Mouse (Mus musculus) ES-E14 (cell line): ENCODE results near the gene Hs6st3. TPM values are rescaled to one million over a fixed set of nuclear protein-coding genes. Genes with fewer than 3 reads are reported as not detected.

ENCODE experiments used
- DNase-seq: peaks from one replicate; pipeline ENCODE4 v3.0.0-alpha.2; 2013; ENCODE audit warnings: low read depth, low spot score
- H3K27ac ChIP-seq: 2 replicates; pipeline ENCODE4 v1.5.1; 2012; ENCODE audit warnings: low read depth, mild to moderate bottlenecking, low read length, moderate library complexity, mixed read lengths; ENCODE audit not compliant: poor library complexity, insufficient read depth, severe bottlenecking
- H3K36me3 ChIP-seq: 2 replicates; pipeline ENCODE4 v1.6.1; 2012; ENCODE audit warnings: mild to moderate bottlenecking, low read length, moderate library complexity, mixed read lengths; ENCODE audit not compliant: control insufficient read depth, poor library complexity, insufficient read depth, severe bottlenecking
- H3K4me1 ChIP-seq, 2 experiments: fragments of 150-350 bp in 1 of 2; sonication (generic) in 1 of 2; 2 replicates each; pipeline ENCODE4 v1.6.1; 2012; ENCODE audit warnings: low read length in 2 of 2, mild to moderate bottlenecking in 1 of 2, mixed read lengths in 1 of 2; ENCODE audit not compliant: control insufficient read depth in 2 of 2, insufficient read depth in 2 of 2, poor library complexity in 1 of 2
- H3K4me3 ChIP-seq, 2 experiments: fragments of 150-350 bp in 1 of 2; sonication (generic) in 1 of 2; 2 replicates each; pipeline ENCODE4 v1.5.1; 2012; ENCODE audit warnings: low read length in 2 of 2, low read depth in 1 of 2, mild to moderate bottlenecking in 1 of 2, mixed read lengths in 1 of 2; ENCODE audit not compliant: insufficient read depth in 1 of 2, poor library complexity in 1 of 2, severe bottlenecking in 1 of 2
- H3K9ac ChIP-seq: 2 replicates; pipeline ENCODE4 v1.6.1; 2012; ENCODE audit warnings: low read depth, mild to moderate bottlenecking, low read length, mixed read lengths; ENCODE audit not compliant: poor library complexity, insufficient read depth, severe bottlenecking
- H3K9me3 ChIP-seq: fragments of 150-350 bp; sonication (generic); 2 replicates; pipeline ENCODE4 v1.6.1; 2012; ENCODE audit warnings: low read depth, mild to moderate bottlenecking, low read length; ENCODE audit not compliant: control insufficient read depth, insufficient read depth
- CHD2 ChIP-seq: IDR thresholded peaks from 2 replicates; pipeline ENCODE4 v1.6.1; 2014; ENCODE audit warnings: mild to moderate bottlenecking, low read depth, low read length, inconsistent platforms
- HCFC1 ChIP-seq: IDR thresholded peaks from 2 replicates; pipeline ENCODE4 v1.6.1; 2012; ENCODE audit warnings: low read length, inconsistent platforms, borderline replicate concordance; ENCODE audit not compliant: insufficient read depth
- MAFK ChIP-seq: IDR thresholded peaks from 2 replicates; pipeline ENCODE4 v1.6.1; 2014; ENCODE audit warnings: mild to moderate bottlenecking, low read depth, low read length, inconsistent platforms; ENCODE audit not compliant: insufficient read depth
- ZC3H11A ChIP-seq: IDR thresholded peaks from 2 replicates; pipeline ENCODE4 v1.6.1; 2012; ENCODE audit warnings: low read depth, mild to moderate bottlenecking, inconsistent platforms, low read length, borderline replicate concordance
- ZNF384 ChIP-seq: IDR thresholded peaks from 2 replicates; pipeline ENCODE4 v1.6.1; 2012; ENCODE audit warnings: low read depth, low read length, inconsistent platforms
- in situ Hi-C, 2 experiments: fragments of 600-800 bp; cut with MboI; formaldehyde crosslinking; loops; one replicate each; pipeline ENCODE4 v1.15.1; 2025; ENCODE audit warnings: low sequenced_read_pairs in 2 of 2, inconsistent platforms in 1 of 2; ENCODE audit not compliant: unreplicated experiment in 2 of 2
- total RNA-seq: library from RNA; depleted of rRNA; stranded (reverse); fragments of 300-350 nt; gene quantifications from 2 replicates; pipeline ENCODE4 v1.2.3, GENCODE M21; 2012; rRNA removed

Hs6st3 gene
- total RNA-seq = 0.62 and 1.5 TPM in 2 replicates

DNA sequence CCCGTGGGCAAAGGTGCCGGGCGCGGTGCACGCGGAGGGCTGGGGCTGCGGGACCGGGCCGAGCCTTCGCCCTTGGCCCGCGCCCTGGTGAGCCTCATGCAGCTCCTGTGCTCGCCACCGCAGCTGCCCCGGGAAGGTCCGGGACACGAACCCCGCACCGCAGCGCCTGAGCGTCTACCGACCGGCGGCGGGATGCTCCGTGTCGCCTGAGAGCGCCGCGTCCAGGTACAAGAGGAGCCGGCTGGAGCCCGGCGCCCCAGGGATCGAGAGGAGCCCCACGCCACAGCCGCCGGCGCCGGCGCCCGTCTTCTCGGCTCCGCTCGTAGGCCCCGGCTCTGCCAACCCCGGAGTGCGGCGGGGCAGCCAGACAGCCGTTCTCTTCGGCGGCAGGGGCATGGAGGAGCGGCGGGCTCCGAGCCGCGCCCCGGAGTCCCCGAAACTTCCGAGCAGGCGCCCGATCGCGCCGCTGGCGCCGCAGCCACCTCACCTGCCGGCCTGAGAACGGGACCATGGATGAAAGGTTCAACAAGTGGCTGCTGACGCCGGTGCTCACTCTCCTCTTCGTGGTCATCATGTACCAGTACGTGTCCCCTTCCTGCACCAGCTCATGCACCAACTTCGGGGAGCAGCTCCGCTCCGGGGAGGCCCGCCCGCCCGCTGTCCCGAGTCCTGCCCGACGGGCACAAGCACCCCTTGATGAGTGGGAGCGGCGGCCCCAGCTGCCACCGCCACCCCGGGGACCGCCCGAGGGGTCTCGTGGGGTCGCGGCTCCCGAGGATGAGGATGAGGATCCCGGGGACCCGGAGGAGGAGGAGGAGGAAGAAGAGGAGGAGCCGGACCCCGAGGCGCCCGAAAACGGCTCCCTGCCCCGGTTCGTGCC lies at the start of gene Hs6st3:
Gene Hs6st3, plus strand, starts transcription at position 436 of the 880 bp plus-strand sequence.
- TF ChIP-seq ZC3H11A (no peak), ZNF384 (no peak), HCFC1 (no peak), MAFK (no peak), CHD2 (no peak)
- peak within 1 kb of the TSS; percentile 66 to 79 for H3K4me3 ChIP-seq
- no peak within 1 kb of the TSS for H3K27ac ChIP-seq
- no peaks in the 10 kb centered on the region for H3K4me1 ChIP-seq
- in situ Hi-C loops = no loop called here
- H3K36me3 ChIP-seq = no peaks in the 10 kb centered on the region
- no peaks in the 10 kb centered on the region; the same call in 1 of the 2 replicates for H3K9me3 ChIP-seq
- no peak for DNase-seq
- peak within 1 kb of the TSS; percentile 63 for H3K9ac ChIP-seq

DNA sequence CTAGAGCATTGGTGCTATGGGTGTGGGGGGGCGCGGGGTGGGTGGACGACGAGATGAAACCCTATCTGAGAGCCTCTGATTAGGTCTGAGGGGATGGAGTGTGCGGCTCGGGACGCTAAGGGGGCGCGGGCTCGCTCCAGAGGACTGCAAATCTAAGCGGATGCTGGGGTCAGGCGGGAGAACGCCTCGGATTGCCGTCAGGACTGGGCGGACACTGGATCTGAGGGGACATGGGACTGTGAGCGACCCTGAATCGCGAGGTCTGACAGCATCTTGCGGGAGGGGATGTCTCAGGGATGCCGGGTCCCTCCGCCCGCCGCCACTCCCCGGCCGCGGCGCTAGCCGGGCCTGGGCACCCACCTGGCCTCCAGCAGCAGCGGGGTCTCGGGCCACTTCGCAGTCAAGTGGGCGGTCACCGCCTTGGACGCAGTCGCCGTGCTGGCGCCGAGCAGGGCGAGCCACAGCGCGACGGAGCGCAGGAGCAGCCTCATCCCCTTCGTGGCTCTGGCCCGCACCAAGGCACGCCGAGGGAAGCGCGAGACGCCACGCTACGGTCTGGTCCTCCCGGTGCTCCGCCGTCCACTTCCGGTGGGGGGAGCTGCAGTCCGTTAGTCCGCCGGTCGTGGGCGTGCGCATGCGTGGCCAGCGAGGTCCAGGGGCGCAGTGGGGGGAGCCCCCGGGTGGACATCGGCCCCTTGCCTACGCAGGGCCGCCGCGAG lies 39.1 kb upstream of the Hs6st3 start, which contains the start of gene Uggt2:
Gene Uggt2, minus strand, starts transcription at position 580 of the 719 bp plus-strand sequence.
- no peak for TF ChIP-seq HCFC1
- no peak for TF ChIP-seq MAFK
- no peak for TF ChIP-seq ZNF384
- TF ChIP-seq ZC3H11A = no peak
- TF ChIP-seq CHD2 = no peak
- Histone ChIP-seq H3K4me3 (peak within 1 kb of the TSS; percentile 87 to 94), H3K9me3 (no peaks in the 10 kb centered on the region), H3K9ac (peak within 1 kb of the TSS; percentile 81), H3K36me3 (no peaks in the 10 kb centered on the region), H3K4me1 (no peaks in the 10 kb centered on the region), H3K27ac (no peak within 1 kb of the TSS)
- in situ Hi-C loops = no loop called here
- DNase-seq = no peak

DNA sequence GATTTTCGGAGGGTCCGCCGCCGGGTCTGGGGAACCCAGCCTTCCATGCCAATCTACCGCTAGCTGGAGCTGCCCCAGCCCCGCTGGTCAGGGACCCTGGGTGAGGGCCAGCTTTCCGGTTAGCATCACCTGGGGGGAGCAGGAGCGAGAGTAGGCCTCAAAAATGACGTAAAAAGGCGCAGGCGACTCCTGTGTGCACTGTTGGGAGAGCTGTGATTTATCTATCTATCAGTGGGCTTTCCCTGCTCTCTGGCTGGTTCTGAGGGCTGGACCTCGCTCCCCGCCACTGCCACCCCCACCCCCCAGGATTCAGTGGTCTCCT lies 38.6 kb upstream of the Hs6st3 start:
- Histone ChIP-seq H3K27ac (no peak overlapping the region), H3K4me1 (no peaks in the 10 kb centered on the region), H3K36me3 (no peaks in the 10 kb centered on the region), H3K9me3 (no peaks in the 10 kb centered on the region), H3K9ac (peak overlapping the region; percentile 81), H3K4me3 (peak overlapping the region; percentile 87 to 94)
- no peak for TF ChIP-seq MAFK
- TF ChIP-seq ZNF384 = no peak
- TF ChIP-seq HCFC1 = no peak
- no peak for TF ChIP-seq CHD2
- no peak for TF ChIP-seq ZC3H11A
- in situ Hi-C loops = no loop called here
- no peak for DNase-seq

DNA sequence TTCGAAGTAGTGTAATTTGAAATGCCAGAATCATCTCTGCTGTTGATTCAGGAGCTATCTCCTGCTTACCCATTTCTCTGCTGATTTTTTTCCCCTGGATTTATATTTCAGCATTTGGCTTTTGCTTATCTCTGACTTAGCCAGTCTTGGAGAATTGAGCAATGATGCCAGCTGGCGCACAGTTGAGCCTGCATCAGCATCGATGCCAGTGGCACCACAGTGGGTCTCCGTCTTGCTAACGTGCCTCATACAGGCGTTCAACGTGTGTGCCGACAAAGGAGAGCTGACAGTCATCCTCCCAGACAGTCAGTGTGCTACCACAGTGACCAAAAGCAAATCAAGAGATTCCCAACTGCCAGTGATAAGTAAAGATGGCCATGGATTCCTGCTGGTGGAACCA lies 30.6 kb upstream of the Hs6st3 start:
- no peak for TF ChIP-seq MAFK
- TF ChIP-seq CHD2 = no peak
- TF ChIP-seq ZNF384 = no peak
- no peak for TF ChIP-seq HCFC1
- no peak for TF ChIP-seq ZC3H11A
- Histone ChIP-seq H3K9me3 (no peaks in the 10 kb centered on the region), H3K4me1 (no peaks in the 10 kb centered on the region), H3K9ac (no peak overlapping the region), H3K27ac (no peak overlapping the region), H3K4me3 (no peak overlapping the region), H3K36me3 (no peaks in the 10 kb centered on the region)
- in situ Hi-C loops = no loop called here
- DNase-seq = no peak
